Mouse (Mus musculus) spleen, postnatal 10 days (tissue): ENCODE data around the gene Hist1h2ba.

ENCODE experiments used
- DNase-seq, 2 experiments: peaks; one replicate each; pipeline ENCODE4 v3.0.0; 2021 to 2022; ENCODE audit warnings: low spot score in 2 of 2

Gene Hist1h2ba

GRCm38 (mm10) chr13:23906906-23907305 is 27.1 kb downstream of the Hist1h2ba start:
- no peak for DNase-seq

- no peak for DNase-seq
Measured at GRCm38 (mm10) chr13:23898242-23898641, 35.7 kb downstream of the Hist1h2ba start.

- DNase-seq = no peak
Measured at GRCm38 (mm10) chr13:23893269-23893593, 40.7 kb downstream of the Hist1h2ba start.

GRCm38 (mm10) chr13:23892592-23893268 is 41.2 kb downstream of the Hist1h2ba start:
- no peak for DNase-seq

DNA sequence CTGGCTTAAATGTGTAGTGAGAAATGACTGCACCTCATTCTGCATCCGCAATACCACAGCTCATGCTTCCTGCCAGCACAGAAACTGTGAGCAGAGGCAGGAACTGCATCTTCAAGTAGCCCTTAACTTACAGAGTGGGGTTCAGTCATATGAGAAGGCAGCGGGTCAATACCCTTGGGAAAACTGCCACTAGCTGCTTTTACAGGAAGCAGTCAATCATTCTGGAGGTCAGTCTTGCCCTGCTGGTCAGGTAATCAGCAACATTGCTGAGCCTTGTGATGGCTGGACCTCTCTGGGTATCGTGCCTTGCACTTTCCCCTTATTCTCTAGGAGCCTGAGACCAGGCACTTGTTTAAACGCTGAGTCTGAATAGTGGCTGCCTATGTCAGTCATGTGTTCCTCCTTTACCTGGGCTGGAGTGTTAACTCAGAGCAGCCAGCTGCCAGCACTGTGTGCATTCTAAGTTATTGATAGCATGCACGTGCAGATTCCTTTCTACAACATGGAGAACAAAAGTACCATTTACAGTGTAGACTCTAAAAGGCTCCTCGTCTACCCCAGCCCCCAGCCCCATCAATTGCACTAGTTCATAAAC is 44.8 kb downstream of the Hist1h2ba start:
- DNase-seq = no peak

DNA sequence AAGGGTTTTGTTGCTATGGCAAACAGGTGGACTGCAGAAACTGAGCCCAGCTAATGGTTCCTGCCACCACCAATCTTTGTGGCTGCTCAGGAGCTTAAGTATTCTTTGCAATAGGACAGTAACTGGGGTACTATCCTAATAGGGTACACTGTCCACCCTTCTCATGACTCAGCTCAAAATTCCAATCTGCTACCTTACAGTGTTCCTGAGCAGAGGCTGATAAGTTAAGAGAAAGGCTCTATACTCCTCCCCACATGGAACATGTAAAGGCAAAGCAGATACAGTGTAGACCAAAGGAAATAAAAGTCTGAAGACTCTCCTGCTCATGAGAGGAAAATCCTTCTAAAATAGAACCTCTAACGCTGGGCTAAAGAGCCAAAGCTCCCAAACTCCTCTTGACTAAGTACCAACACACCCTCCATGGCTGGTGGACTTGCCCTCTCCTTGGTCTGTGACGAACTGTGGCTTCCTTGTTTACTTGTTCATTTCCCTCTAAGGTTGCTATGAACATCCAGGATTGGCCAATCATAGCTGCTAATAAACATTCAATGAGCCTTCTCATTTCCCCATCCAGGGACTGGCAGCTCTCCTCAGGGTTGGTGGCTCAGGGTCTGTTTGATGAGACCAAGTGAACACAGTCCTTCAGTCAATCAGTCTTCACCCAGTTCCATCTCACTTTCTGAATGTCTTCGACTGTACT is 46.8 kb downstream of the Hist1h2ba start:
- no peak for DNase-seq

DNA sequence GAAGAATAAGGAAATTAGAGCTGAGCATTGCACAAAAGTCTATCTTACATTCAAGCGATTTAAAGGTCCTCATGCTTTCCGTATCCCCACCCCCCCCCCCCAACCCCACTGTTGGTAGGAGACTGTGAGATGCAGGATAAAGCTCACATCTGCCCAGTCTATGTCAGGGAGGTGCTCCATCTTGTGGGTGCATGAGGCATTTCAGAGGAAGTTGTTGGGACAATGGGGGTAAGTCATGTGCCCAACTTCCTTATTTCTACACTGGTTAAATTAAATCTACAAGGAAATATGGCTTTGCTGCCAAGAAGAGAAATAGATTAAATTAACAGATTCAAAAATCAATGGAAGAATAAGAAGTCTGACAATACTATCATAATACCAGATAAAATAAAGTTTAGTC is 48.4 kb downstream of the Hist1h2ba start:
- peak in 1 of 2 experiments; percentile 38 for DNase-seq
